Mouse (Mus musculus) heart, adult 2 months (tissue): ENCODE results near the gene Cd99l2. TPM values are rescaled to one million over a fixed set of nuclear protein-coding genes. Genes with fewer than 3 reads are reported as not detected.

Source experiments
- DNase-seq, 2 experiments: peaks; one replicate each; pipeline ENCODE4 v3.0.0; 2021
- H3K27ac ChIP-seq: fragments of 200-600 bp; 2 replicates; pipeline ENCODE4 v1.8.1; 2022
- H3K27me3 ChIP-seq: fragments of 200-500 bp; 2 replicates; pipeline ENCODE4 v1.6.1; 2012; ENCODE audit warnings: mild to moderate bottlenecking, low read length, inconsistent platforms, mixed read lengths; ENCODE audit not compliant: control insufficient read depth, insufficient read depth
- H3K36me3 ChIP-seq: fragments of 200-500 bp; 2 replicates; pipeline ENCODE4 v1.6.1; 2012; ENCODE audit warnings: low read length, inconsistent platforms; ENCODE audit not compliant: control insufficient read depth, insufficient read depth
- H3K4me1 ChIP-seq: fragments of 200-500 bp; 2 replicates; pipeline ENCODE4 v1.6.1; 2011; ENCODE audit warnings: low read length; ENCODE audit not compliant: control insufficient read depth, insufficient read depth
- H3K4me3 ChIP-seq: fragments of 200-600 bp; 2 replicates; pipeline ENCODE4 v1.8.1; 2022
- H3K79me2 ChIP-seq: fragments of 200-500 bp; replicated peaks from 2 replicates; pipeline ENCODE4 v1.6.1; 2012; ENCODE audit warnings: mild to moderate bottlenecking, inconsistent platforms, low read length, moderate library complexity, mixed read lengths; ENCODE audit not compliant: control insufficient read depth, insufficient read depth
- H3K9ac ChIP-seq: fragments of 200-500 bp; 2 replicates; pipeline ENCODE4 v1.6.1; 2012; ENCODE audit warnings: low read depth, mild to moderate bottlenecking, control low read depth, inconsistent platforms, low read length, mixed read lengths
- CTCF ChIP-seq: fragments of 200-600 bp; IDR thresholded peaks from 2 replicates; pipeline ENCODE4 v1.8.1; 2022; ENCODE audit warnings: antibody characterized with exemption, mild to moderate bottlenecking, moderate library complexity
- EP300 ChIP-seq: fragments of 200-500 bp; IDR thresholded peaks from 2 replicates; pipeline ENCODE4 v1.6.1; 2011; ENCODE audit warnings: low read depth, low read length, control low read depth; ENCODE audit not compliant: insufficient read depth
- POLR2A ChIP-seq: fragments of 200-500 bp; IDR thresholded peaks from 2 replicates; pipeline ENCODE4 v1.6.1; 2011; ENCODE audit warnings: mild to moderate bottlenecking, low read depth, low read length, control low read depth; ENCODE audit not compliant: insufficient read depth
- WGBS: fragments of 180-500 bp; shearing (Covaris S2); methylation state at CpG from one replicate; pipeline ENCODE4 v1.1.7; 2018; 5-methylcytosine and 5-hydroxymethylcytosine counted together
- intact Hi-C: fragments of 180-260 bp; cut with DNase I; formaldehyde crosslinking; loops from one replicate; pipeline ENCODE4 v1.15.1; 2025
- long read RNA-seq: library from polyadenylated mRNA; stranded (forward); transcript quantifications from one replicate; pipeline ENCODE4 v2.0.0, GENCODE M21; 2021
- polyA plus RNA-seq: library from polyadenylated mRNA; depleted of rRNA; stranded (reverse); fragments of >200 nt; gene quantifications from 2 replicates; pipeline ENCODE4 v1.2.3, GENCODE M21; 2012; rRNA removed
- total RNA-seq, 2 experiments: library from RNA; stranded (reverse); gene quantifications; 2 replicates each; pipeline ENCODE4 v1.2.3; 2021

The Cd99l2 gene
- total RNA-seq (10 to 100 TPM; 58.3 to 70.4 TPM), polyA plus RNA-seq (35.9 and 75.4 TPM in 2 replicates)
- long read RNA-seq, transcript Cd99l2-202 (9 exons, 3,327 nt) = major isoform, 18 of 43 reads
- long read RNA-seq, transcript Cd99l2-201 (10 exons, 3,600 nt) = minor isoform, 13 of 43 reads
- long read RNA-seq, partial matches to known transcripts = 7 of 43 reads
- long read RNA-seq, other reads (novel, unspliced or antisense) = 5 of 43 reads

DNA sequence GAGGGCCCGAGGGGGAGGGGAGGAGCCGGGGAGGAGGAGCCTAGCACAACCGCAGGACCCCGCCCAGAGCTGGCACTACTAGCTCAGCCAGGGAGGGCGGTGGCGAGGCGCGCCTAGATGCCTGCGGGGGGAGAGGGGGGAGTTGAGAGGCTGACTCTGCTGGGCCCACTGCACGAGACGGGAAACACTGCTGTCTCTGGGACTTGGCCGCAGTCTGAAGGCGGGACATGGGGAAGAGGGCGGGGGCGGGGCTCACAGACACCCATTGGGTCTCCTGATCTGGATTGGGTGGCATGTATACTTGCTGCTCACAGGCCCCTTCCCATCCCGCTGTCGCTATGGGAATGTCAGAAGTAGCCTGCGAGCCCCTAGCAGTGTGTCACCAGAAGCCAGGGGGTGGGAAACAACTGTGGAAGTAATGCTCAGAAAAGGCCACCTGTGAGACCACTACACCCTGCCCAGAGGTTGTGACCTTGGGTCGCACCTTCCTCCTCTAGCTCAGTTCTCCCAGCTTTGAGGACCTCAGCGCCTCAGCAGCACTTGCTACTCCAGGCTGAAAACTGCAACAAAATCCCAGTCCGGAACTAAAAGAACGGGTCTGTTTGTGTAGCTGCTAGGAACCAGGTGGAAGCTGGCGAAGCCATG lies at the start of gene Cd99l2:
Cd99l2 (minus strand) TSS at position 216 of the 645 bp plus-strand sequence.
- no peaks in the 10 kb centered on the region for H3K27me3 ChIP-seq
- DNase-seq = peak; percentile 88 to 92
- WGBS = 22% methylated on average over 23 of the region's 23 CpGs
- no peak for TF ChIP-seq EP300
- 0 out of 2 replicates have a peak, but pooled peaks have one; percentile 42 for TF ChIP-seq POLR2A
- TF ChIP-seq CTCF = peak; percentile 22; the same call in 1 of the 2 replicates
- H3K27ac ChIP-seq = peak within 1 kb of the TSS; percentile 85
- intact Hi-C loops = loop anchor here (5.0 kb wide), 2 partner anchors 65 kb away; partner anchors contain the start of gene Hmgb3
- no peaks in the 10 kb centered on the region for H3K79me2 ChIP-seq
- peak within 1 kb of the TSS; percentile 61 for H3K4me3 ChIP-seq
- peaks cover 1% of the 10 kb centered on the region for H3K4me1 ChIP-seq
- no peaks in the 10 kb centered on the region for H3K36me3 ChIP-seq
- peak within 1 kb of the TSS; percentile 97 for H3K9ac ChIP-seq

DNA sequence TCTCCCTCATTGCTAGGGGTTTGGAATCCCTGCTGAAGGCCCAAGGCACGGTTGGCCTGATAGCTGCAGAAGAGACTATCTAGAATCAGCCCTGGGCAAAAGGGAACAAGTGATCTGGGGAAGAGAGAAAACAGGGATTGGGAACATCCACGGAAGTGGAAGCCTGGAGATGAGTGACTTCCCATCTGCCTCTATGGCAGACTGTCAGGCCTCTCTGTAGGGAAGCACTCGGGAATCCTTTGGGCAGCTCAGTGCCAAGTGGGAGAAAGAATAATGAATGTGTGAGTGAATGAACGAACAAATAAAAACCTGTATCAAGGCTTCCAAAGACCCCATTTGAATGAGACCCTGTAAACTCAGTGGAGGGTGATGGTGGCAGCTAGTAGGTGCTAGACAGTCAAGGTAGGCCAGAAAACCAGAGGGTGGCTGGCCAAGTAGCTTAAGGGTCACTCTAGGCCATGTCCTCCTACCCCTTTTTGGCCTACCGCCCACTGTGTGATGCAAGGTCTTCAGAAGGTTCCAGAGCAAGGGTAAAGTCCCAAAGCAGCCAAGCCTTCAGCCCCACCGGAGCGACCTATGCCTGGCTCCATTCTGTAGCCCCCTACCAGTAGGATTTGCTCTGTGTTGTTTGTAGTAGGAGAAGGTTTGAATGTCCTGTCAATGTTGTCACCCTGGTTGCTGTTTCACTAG lies 48.3 kb upstream of the Cd99l2 start:
- Histone ChIP-seq H3K27ac (no peak overlapping the region), H3K4me3 (no peak overlapping the region), H3K27me3 (no peaks in the 10 kb centered on the region), H3K79me2 (no peaks in the 10 kb centered on the region), H3K36me3 (no peaks in the 10 kb centered on the region), H3K9ac (no peak overlapping the region), H3K4me1 (no peaks in the 10 kb centered on the region)
- WGBS = 68% methylated on average over 7 of the region's 7 CpGs
- TF ChIP-seq POLR2A = no peak
- TF ChIP-seq CTCF = no peak
- no peak for TF ChIP-seq EP300
- peak; percentile 15 to 33 for DNase-seq
- intact Hi-C loops = no loop called here

DNA sequence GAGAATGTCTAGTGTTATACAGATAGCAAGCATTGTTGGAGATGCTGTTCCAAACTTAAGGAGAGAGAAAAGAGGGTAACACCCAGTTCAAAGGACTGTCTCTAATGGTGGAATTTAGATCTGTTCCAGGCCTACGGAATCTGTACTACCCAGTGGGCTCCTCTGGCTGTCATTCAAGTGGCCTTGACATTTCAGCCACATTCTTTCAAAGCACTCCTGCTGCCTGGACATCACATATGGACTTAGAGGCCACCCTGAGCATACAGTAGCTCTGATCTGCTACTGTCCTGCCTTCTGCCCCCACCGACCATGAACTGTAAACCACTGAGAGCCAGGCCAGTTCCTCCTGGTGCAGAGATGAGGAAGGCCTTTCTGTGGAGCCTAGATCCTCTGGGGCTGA lies 45.1 kb upstream of the Cd99l2 start:
- Histone ChIP-seq H3K36me3 (no peaks in the 10 kb centered on the region), H3K27me3 (no peaks in the 10 kb centered on the region), H3K27ac (no peak overlapping the region), H3K79me2 (no peaks in the 10 kb centered on the region), H3K4me1 (no peaks in the 10 kb centered on the region), H3K4me3 (no peak overlapping the region), H3K9ac (no peak overlapping the region)
- no peak for DNase-seq
- WGBS = 85% methylated on average over 2 of the region's 2 CpGs
- intact Hi-C loops = no loop called here
- TF ChIP-seq CTCF (no peak), EP300 (no peak), POLR2A (no peak)

DNA sequence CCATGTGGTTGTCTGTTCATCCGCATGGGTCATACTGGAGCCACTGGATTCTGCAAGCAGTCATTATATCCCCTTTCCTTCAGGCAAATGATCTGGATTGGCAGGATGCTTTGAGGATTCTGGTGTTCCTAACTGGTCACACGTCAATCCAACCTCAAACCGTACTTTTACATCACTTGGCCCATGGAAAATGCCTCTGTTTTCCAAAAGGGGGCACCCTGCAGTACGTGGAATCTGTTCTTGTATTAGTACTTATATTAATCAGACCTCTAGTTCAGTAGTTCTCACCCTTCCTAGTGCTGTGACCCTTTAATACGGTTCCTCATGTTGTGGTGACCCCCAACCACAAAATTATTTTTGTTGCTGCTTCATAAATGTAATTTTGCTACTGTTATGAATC lies 41.5 kb upstream of the Cd99l2 start:
- WGBS = 68% methylated on average over 5 of the region's 5 CpGs
- intact Hi-C loops = no loop called here
- Histone ChIP-seq H3K27ac (no peak overlapping the region), H3K27me3 (no peaks in the 10 kb centered on the region), H3K4me1 (no peaks in the 10 kb centered on the region), H3K9ac (no peak overlapping the region), H3K36me3 (no peaks in the 10 kb centered on the region), H3K79me2 (no peaks in the 10 kb centered on the region), H3K4me3 (no peak overlapping the region)
- TF ChIP-seq POLR2A = no peak
- peak; percentile 22; the same call in 1 of the 2 replicates for TF ChIP-seq CTCF
- TF ChIP-seq EP300 = no peak
- DNase-seq = no peak

DNA sequence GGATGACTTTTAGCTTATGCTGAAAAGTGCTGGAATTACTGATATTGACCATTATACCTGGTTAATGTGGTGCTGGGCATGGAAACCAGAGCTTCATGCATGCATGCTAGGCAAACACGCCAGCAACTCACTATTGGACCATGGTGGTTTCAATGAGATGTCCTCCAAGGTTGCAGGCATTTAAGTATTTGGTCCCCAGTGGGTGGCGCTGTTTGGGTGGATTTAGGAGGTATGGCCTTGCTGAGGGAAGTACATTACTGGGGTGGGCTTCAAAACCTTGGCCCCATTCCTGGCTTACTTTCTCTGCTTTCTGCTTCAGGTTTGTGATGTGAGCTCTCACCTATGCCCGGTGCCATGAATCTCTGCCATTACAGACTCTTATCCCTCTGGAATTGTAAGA lies 40.0 kb upstream of the Cd99l2 start:
- H3K27me3 ChIP-seq = no peaks in the 10 kb centered on the region
- no peaks in the 10 kb centered on the region for H3K36me3 ChIP-seq
- TF ChIP-seq EP300 (no peak), POLR2A (no peak), CTCF (no peak)
- no peaks in the 10 kb centered on the region for H3K79me2 ChIP-seq
- 70% methylated on average over 3 of the region's 3 CpGs for WGBS
- no peak for DNase-seq
- H3K9ac ChIP-seq = no peak overlapping the region
- H3K27ac ChIP-seq = no peak overlapping the region
- no peak overlapping the region for H3K4me3 ChIP-seq
- intact Hi-C loops = no loop called here
- H3K4me1 ChIP-seq = no peaks in the 10 kb centered on the region
